Mouse (Mus musculus) MEL (cell line): ENCODE measurements around the gene A530016L24Rik.

Experiments
- CTCF ChIP-seq, 3 experiments: IDR thresholded peaks in 2 of 3; conservative IDR thresholded peaks in 1 of 3; 2 replicates each; pipeline ENCODE4 v1.5.1; 2011 to 2012; ENCODE audit warnings: low read length in 3 of 3, low read depth in 2 of 3, mild to moderate bottlenecking in 2 of 3, improper control_type of control experiment in 1 of 3, inconsistent platforms in 1 of 3, mixed read lengths in 1 of 3, moderate library complexity in 1 of 3; ENCODE audit not compliant: control insufficient read depth in 1 of 3, insufficient read depth in 1 of 3, poor library complexity in 1 of 3, severe bottlenecking in 1 of 3
- POLR2A ChIP-seq, 2 experiments: IDR thresholded peaks; 2 replicates each; pipeline ENCODE4 v1.6.1; 2011 to 2012; ENCODE audit warnings: low read length in 2 of 2, mild to moderate bottlenecking in 2 of 2, control low read depth in 1 of 2, improper control_type of control experiment in 1 of 2, low read depth in 1 of 2, moderate library complexity in 1 of 2; ENCODE audit not compliant: control insufficient read depth in 1 of 2, insufficient read depth in 1 of 2, poor library complexity in 1 of 2
- RCOR1 ChIP-seq: IDR thresholded peaks from 2 replicates; pipeline ENCODE4 v1.6.1; 2012; ENCODE audit warnings: low read depth, mild to moderate bottlenecking, inconsistent platforms, low read length, improper control_type of control experiment
- ZC3H11A ChIP-seq: IDR thresholded peaks from 2 replicates; pipeline ENCODE4 v1.6.1; 2012; ENCODE audit warnings: low read depth, mild to moderate bottlenecking, inconsistent platforms, low read length, improper control_type of control experiment

- TF ChIP-seq ZC3H11A (no peak), POLR2A (IDR thresholded peaks at IDR 0.05; ENCODE audit: control insufficient read depth in 1 of 2, insufficient read depth in 1 of 2, low read depth in 1 of 2, low read length in 2 of 2, poor library complexity in 1 of 2) (no peak; a peak in 1 of 4 replicates), CTCF (IDR thresholded peaks at IDR 0.05 in 2 of 3, conservative IDR thresholded peaks at IDR 0.05 in 1 of 3; ENCODE audit: control insufficient read depth in 1 of 3, insufficient read depth in 1 of 3, low read depth in 2 of 3, low read length in 3 of 3, poor library complexity in 1 of 3, severe bottlenecking in 1 of 3) (no peak), RCOR1 (no peak)
These were observed 24.7 kb upstream of the A530016L24Rik start for GRCm38 (mm10) chr12:112464516-112464915.
